Mouse (Mus musculus) lung, adult 2 months (tissue): ENCODE measurements around the gene Rrp1.
"Not testable (repeated sequence)": the region's sequence is repeated elsewhere in the genome, so short reads cannot be mapped to it uniquely, and the experiment has no call there.

Experiments used
- CTCF ChIP-seq: fragments of 200-500 bp; IDR thresholded peaks from 2 replicates; pipeline ENCODE4 v1.5.1; 2011; ENCODE audit warnings: mild to moderate bottlenecking, low read length, control low read depth; ENCODE audit not compliant: insufficient read depth
- POLR2A ChIP-seq: fragments of 200-500 bp; IDR thresholded peaks from 2 replicates; pipeline ENCODE4 v1.6.1; 2011; ENCODE audit warnings: low read depth, mild to moderate bottlenecking, control low read depth, low read length, borderline replicate concordance; ENCODE audit errors: extremely low read depth

GRCm38 (mm10) chr10:78414936-78415335 lies 2.1 kb upstream of the Rrp1 start:
- TF ChIP-seq CTCF, POLR2A: not testable (repeated sequence)
